11 mouse cellular contexts compared by ENCODE assay signal in the genomic region with DNA sequence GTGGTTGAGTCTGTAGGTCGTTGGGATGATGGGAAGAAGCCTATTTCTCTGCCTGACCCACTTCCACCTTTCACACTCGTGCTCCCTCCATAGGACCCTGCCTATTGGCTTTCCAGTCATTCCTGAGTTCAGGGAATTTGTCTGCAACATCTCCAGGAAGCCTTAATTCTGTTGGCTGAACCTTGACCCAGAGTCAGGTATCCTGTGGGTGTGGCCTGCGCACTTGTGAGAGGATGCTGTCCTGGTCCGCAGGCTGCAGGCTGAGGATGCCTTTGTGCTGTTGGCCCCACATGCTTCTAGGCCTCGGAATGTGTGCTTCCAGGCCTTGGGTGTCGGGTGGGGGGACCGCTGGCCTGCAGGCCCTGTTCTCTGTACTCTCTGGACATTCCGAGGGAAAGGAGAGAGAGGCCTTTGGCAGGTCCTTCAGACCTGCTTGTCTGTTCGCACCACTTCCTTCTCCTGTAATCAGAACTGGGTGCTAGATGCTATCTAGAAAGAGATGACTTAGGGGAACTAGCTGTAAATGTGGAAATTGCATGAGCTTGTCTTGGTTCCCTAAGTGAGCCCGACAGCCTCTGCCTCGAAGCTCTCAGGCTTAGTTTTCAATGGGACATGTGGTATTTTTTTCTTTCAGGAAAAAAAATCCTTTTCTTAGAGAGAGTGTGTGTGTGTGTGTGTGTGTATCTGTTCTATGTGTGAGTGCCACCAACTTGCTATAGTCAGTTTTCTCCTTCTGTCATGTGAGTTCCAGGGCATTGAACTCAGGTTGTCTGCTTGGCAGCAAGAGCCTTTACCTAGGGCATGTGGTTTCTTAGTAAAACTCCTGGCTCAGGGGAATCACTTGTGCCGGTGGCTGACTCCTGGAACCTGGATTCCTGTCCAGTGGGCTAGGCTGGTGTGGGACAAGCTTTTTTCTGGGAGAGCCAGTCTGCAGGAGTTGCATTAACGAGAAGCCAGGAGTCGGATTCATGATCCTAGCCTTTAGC. TPM values are rescaled to one million over a fixed set of nuclear protein-coding genes. Genes with fewer than 3 reads are reported as not detected.
DNase-seq lines count a peak whose midpoint lies in the region; ATAC-seq lines count a peak whose summit lies in the region.
"Had no signal": no experiment of that assay in that cellular context is flagged by ENCODE, and none has a peak within 500 bp of the region (broad histone marks: within the 10 kb centered on the region; RNA-seq: fewer than 3 reads in every experiment).

No protein-coding gene starts in this region.

- DNase-seq in 416B (ENCODE audit: low read depth) = peak; percentile 74
- no peak for DNase-seq in ovary, postnatal 14 days (ENCODE audit: low spot score)
- DNase-seq in left cerebral cortex, postnatal 10 days (ENCODE audit: extremely low spot score in 1 of 2, low spot score in 2 of 2) = no peak
- no peak for DNase-seq in spleen, adult 18-20 months
- DNase-seq: thymus, postnatal 36 days had no signal

- no peaks in the 10 kb centered on the region for H3K36me3 ChIP-seq in hindbrain, embryonic 13.5 days
- 0 out of 2 replicates have a peak, but pooled peaks cover 4% of the 10 kb centered on the region for H3K36me3 ChIP-seq in hindbrain, embryonic 12.5 days
- H3K36me3 ChIP-seq in embryonic facial prominence, embryonic 13.5 days = peaks cover 5% of the 10 kb centered on the region; the same call in 1 of the 2 replicates
- peaks cover 5% of the 10 kb centered on the region; the same call in 1 of the 2 replicates for H3K36me3 ChIP-seq in liver, embryonic 15.5 days (replicated peaks)
- H3K36me3 ChIP-seq: forebrain, embryonic 15.5 days had no signal

- WGBS in hindbrain, embryonic 13.5 days = 79% methylated on average over 14 of the region's 14 CpGs
- WGBS in hindbrain, embryonic 12.5 days = 82% methylated on average over 14 of the region's 14 CpGs
- WGBS in embryonic facial prominence, embryonic 13.5 days = 68% methylated on average over 14 of the region's 14 CpGs
- WGBS in liver, embryonic 15.5 days (ENCODE audit: insufficient replicate concordance) = 49% methylated on average over 14 of the region's 14 CpGs

- H3K4me2 ChIP-seq in hindbrain, embryonic 13.5 days = no peak overlapping the region
- no peak overlapping the region for H3K4me2 ChIP-seq in hindbrain, embryonic 12.5 days (replicated peaks)
- H3K4me2 ChIP-seq in embryonic facial prominence, embryonic 13.5 days = no peak overlapping the region
- H3K4me2 ChIP-seq in liver, embryonic 15.5 days = no peak overlapping the region; the same call in 1 of the 2 replicates
- H3K4me2 ChIP-seq: forebrain, embryonic 15.5 days had no signal

- no peaks in the 10 kb centered on the region for H3K9me3 ChIP-seq in hindbrain, embryonic 13.5 days
- H3K9me3 ChIP-seq in hindbrain, embryonic 12.5 days (replicated peaks) = no peaks in the 10 kb centered on the region
- no peaks in the 10 kb centered on the region for H3K9me3 ChIP-seq in embryonic facial prominence, embryonic 13.5 days
- H3K9me3 ChIP-seq in liver, embryonic 15.5 days (replicated peaks) = no peaks in the 10 kb centered on the region
- H3K9me3 ChIP-seq: forebrain, embryonic 15.5 days had no signal

- peaks cover 72% of the 10 kb centered on the region for H3K4me1 ChIP-seq in hindbrain, embryonic 13.5 days (replicated peaks)
- peaks cover 42% of the 10 kb centered on the region for H3K4me1 ChIP-seq in hindbrain, embryonic 12.5 days
- H3K4me1 ChIP-seq in embryonic facial prominence, embryonic 13.5 days = peaks cover 58% of the 10 kb centered on the region
- H3K4me1 ChIP-seq in liver, embryonic 15.5 days (replicated peaks) = peaks cover 83% of the 10 kb centered on the region

- intact Hi-C loops in left cerebral cortex, postnatal 10 days (cut with DNase I) = no loop called here

- peak overlapping the region; percentile 51 for H3K9ac ChIP-seq in hindbrain, embryonic 13.5 days
- no peak overlapping the region for H3K9ac ChIP-seq in hindbrain, embryonic 12.5 days
- peak overlapping the region; percentile 58 for H3K9ac ChIP-seq in embryonic facial prominence, embryonic 13.5 days
- no peak overlapping the region for H3K9ac ChIP-seq in liver, embryonic 15.5 days
- H3K9ac ChIP-seq: forebrain, embryonic 15.5 days; liver, embryonic 14.5 days had no signal

- no peaks in the 10 kb centered on the region for H3K27me3 ChIP-seq in hindbrain, embryonic 13.5 days
- no peaks in the 10 kb centered on the region for H3K27me3 ChIP-seq in hindbrain, embryonic 12.5 days
- no peaks in the 10 kb centered on the region for H3K27me3 ChIP-seq in embryonic facial prominence, embryonic 13.5 days
- H3K27me3 ChIP-seq in liver, embryonic 15.5 days = no peaks in the 10 kb centered on the region
- H3K27me3 ChIP-seq: forebrain, embryonic 15.5 days had no signal

- H3K27ac ChIP-seq in hindbrain, embryonic 13.5 days = no peak overlapping the region
- no peak overlapping the region for H3K27ac ChIP-seq in hindbrain, embryonic 12.5 days
- peak overlapping the region; percentile 68 for H3K27ac ChIP-seq in embryonic facial prominence, embryonic 13.5 days
- H3K27ac ChIP-seq in liver, embryonic 15.5 days (replicated peaks) = peak overlapping the region; percentile 42; the same call in 1 of the 2 replicates
- H3K27ac ChIP-seq: forebrain, embryonic 15.5 days; liver, embryonic 14.5 days had no signal

- no peak overlapping the region for H3K4me3 ChIP-seq in hindbrain, embryonic 13.5 days
- no peak overlapping the region for H3K4me3 ChIP-seq in hindbrain, embryonic 12.5 days
- no peak overlapping the region for H3K4me3 ChIP-seq in embryonic facial prominence, embryonic 13.5 days
- H3K4me3 ChIP-seq in liver, embryonic 15.5 days (replicated peaks) = no peak overlapping the region
- H3K4me3 ChIP-seq: forebrain, embryonic 15.5 days had no signal

- no peak for ATAC-seq in hindbrain, embryonic 13.5 days (ENCODE audit: low FRiP score)
- ATAC-seq in hindbrain, embryonic 12.5 days (ENCODE audit: low FRiP score) = no peak
- no peak for ATAC-seq in embryonic facial prominence, embryonic 13.5 days (ENCODE audit: insufficient number of reproducible peaks, insufficient read depth, low FRiP score, low TSS enrichment, low read depth)
- ATAC-seq in liver, embryonic 15.5 days (ENCODE audit: insufficient read depth) = no peak
- ATAC-seq: forebrain, embryonic 15.5 days had no signal

RNA-seq across cellular contexts. Expression of gene Pgs1, which starts 7.4 kb away (rescaled TPM):
- polyA plus RNA-seq in hindbrain, embryonic 13.5 days (2015; fragmentation: Nextera tagmentation; extraction: Ambion mirVana) = 47.4 and 47.6 TPM in 2 replicates
- polyA plus RNA-seq in hindbrain, embryonic 12.5 days (2016; fragmentation: Nextera tagmentation; extraction: Ambion mirVana) = 41.8 and 46.7 TPM in 2 replicates
- 37.4 and 39.5 TPM in 2 replicates for polyA plus RNA-seq in embryonic facial prominence, embryonic 13.5 days (2015; fragmentation: Nextera tagmentation; extraction: Ambion mirVana)
- 14.6 and 17.6 TPM in 2 replicates for polyA plus RNA-seq in liver, embryonic 15.5 days (2015; fragmentation: Nextera tagmentation; extraction: Ambion mirVana)
- 10 to 100 TPM; 58.6 to 62.3 TPM for total RNA-seq in left cerebral cortex, postnatal 10 days (2021)

RNA-seq across cellular contexts. Expression of gene Socs3, which starts 23.6 kb away (rescaled TPM):
- 8.3 and 8.8 TPM in 2 replicates for polyA plus RNA-seq in hindbrain, embryonic 13.5 days (2015; fragmentation: Nextera tagmentation; extraction: Ambion mirVana)
- 10.4 and 11.8 TPM in 2 replicates for polyA plus RNA-seq in hindbrain, embryonic 12.5 days (2016; fragmentation: Nextera tagmentation; extraction: Ambion mirVana)
- 12.7 and 15.0 TPM in 2 replicates for polyA plus RNA-seq in embryonic facial prominence, embryonic 13.5 days (2015; fragmentation: Nextera tagmentation; extraction: Ambion mirVana)
- polyA plus RNA-seq in liver, embryonic 15.5 days (2015; fragmentation: Nextera tagmentation; extraction: Ambion mirVana) = 7.3 and 7.5 TPM in 2 replicates
- 1 to 10 TPM; 2.3 to 2.6 TPM for total RNA-seq in left cerebral cortex, postnatal 10 days (2021)

Comparison
In these comparisons a context has a peak if more than half of its experiments do, and no peak if none do; other contexts are left out.
1. H3K9ac ChIP-seq: peak in hindbrain, embryonic 13.5 days (single experiment) and embryonic facial prominence, embryonic 13.5 days (single experiment); none in hindbrain, embryonic 12.5 days (single experiment) and liver, embryonic 15.5 days (single experiment).
2. H3K27ac ChIP-seq: peak in embryonic facial prominence, embryonic 13.5 days (single experiment) and liver, embryonic 15.5 days (single experiment); none in hindbrain, embryonic 13.5 days (single experiment) and hindbrain, embryonic 12.5 days (single experiment).